Mouse (Mus musculus) embryonic facial prominence, embryonic 13.5 days (tissue): ENCODE results near the gene Gm28171. TPM values are rescaled to one million over a fixed set of nuclear protein-coding genes. Genes with fewer than 3 reads are reported as not detected.
"Not testable (repeated sequence)": the region's sequence is repeated elsewhere in the genome, so short reads cannot be mapped to it uniquely, and the experiment has no call there.

Experiments used
- ATAC-seq: fragments of 200-750 bp; cut with Nextera tagmentation; 2 replicates; pipeline ENCODE4 v1.8.0; 2017; ENCODE audit warnings: low read depth; ENCODE audit not compliant: insufficient number of reproducible peaks, insufficient read depth, low FRiP score, low TSS enrichment
- H3K27ac ChIP-seq: fragments of 300-500 bp; sonication (generic); 2 replicates; pipeline ENCODE4 v1.5.1; 2015; ENCODE audit warnings: moderate library complexity, mild to moderate bottlenecking, inconsistent platforms
- H3K27me3 ChIP-seq: fragments of 300-500 bp; sonication (generic); 2 replicates; pipeline ENCODE4 v1.6.1; 2015; ENCODE audit warnings: mild to moderate bottlenecking, inconsistent platforms
- H3K36me3 ChIP-seq: fragments of 300-500 bp; sonication (generic); 2 replicates; pipeline ENCODE4 v1.6.1; 2015; ENCODE audit warnings: mild to moderate bottlenecking, inconsistent platforms
- H3K4me1 ChIP-seq: fragments of 300-500 bp; sonication (generic); 2 replicates; pipeline ENCODE4 v1.6.1; 2015; ENCODE audit warnings: inconsistent platforms
- H3K4me2 ChIP-seq: fragments of 300-500 bp; sonication (generic); 2 replicates; pipeline ENCODE4 v1.6.1; 2015; ENCODE audit warnings: moderate library complexity, mild to moderate bottlenecking, inconsistent platforms
- H3K4me3 ChIP-seq: fragments of 300-500 bp; sonication (generic); 2 replicates; pipeline ENCODE4 v1.5.1; 2015; ENCODE audit warnings: mild to moderate bottlenecking, inconsistent platforms
- H3K9ac ChIP-seq: fragments of 300-500 bp; sonication (generic); 2 replicates; pipeline ENCODE4 v1.6.1; 2015; ENCODE audit warnings: mild to moderate bottlenecking, inconsistent platforms
- H3K9me3 ChIP-seq: fragments of 300-500 bp; sonication (generic); 2 replicates; pipeline ENCODE4 v1.6.1; 2016; ENCODE audit warnings: inconsistent platforms
- WGBS: fragments of 180-500 bp; shearing (Covaris S2); methylation state at CpG from one replicate; pipeline ENCODE4 v1.1.7; 2015; ENCODE audit warnings: mixed read lengths; 5-methylcytosine and 5-hydroxymethylcytosine counted together
- polyA plus RNA-seq: library from polyadenylated mRNA; unstranded; fragments of >200 nt; fragmentation: Nextera tagmentation; extraction: Ambion mirVana; gene quantifications from 2 replicates; pipeline ENCODE4 v1.2.1, GENCODE M21; 2015

Gene Gm28171
- polyA plus RNA-seq: not detected in 2 replicates

GRCm38 (mm10) chrY:5793095-5793494 lies at the start of gene Gm28171:
Gene Gm28171 (plus strand): TSS chrY:5793395.
- not testable (repeated sequence) for H3K4me2 ChIP-seq, H3K4me3 ChIP-seq, H3K9ac ChIP-seq, H3K27me3 ChIP-seq, H3K36me3 ChIP-seq, H3K27ac ChIP-seq, ATAC-seq, H3K4me1 ChIP-seq, H3K9me3 ChIP-seq
- no CpG with 5 or more reads among the region's 1 CpGs for WGBS

Other genes with a start within 250 kb of the Gm28171 start
- not detected in 2 replicates for gene Gm21854, start 136.4 kb upstream of the Gm28171 start, polyA plus RNA-seq
- not detected in 2 replicates for gene Gm20914, start 67.4 kb upstream of the Gm28171 start, polyA plus RNA-seq
- gene Gm21778, start 149.1 kb downstream of the Gm28171 start, polyA plus RNA-seq: not detected in 2 replicates